Mouse (Mus musculus) limb, embryonic 11.5 days (tissue): ENCODE measurements around the gene Snupn. TPM values are rescaled to one million over a fixed set of nuclear protein-coding genes. Genes with fewer than 3 reads are reported as not detected.
A peak's percentile ranks its signal among the peaks of the same experiment; 100 is the strongest.

Experiments
- ATAC-seq: fragments of 200-750 bp; cut with Nextera tagmentation; 2 replicates; pipeline ENCODE4 v1.8.0; 2017; ENCODE audit warnings: low read depth; ENCODE audit not compliant: insufficient number of reproducible peaks, low FRiP score, low TSS enrichment
- DNase-seq: peaks from one replicate; pipeline ENCODE4 v3.0.0-alpha.2; 2015; ENCODE audit warnings: low spot score
- H3K27ac ChIP-seq: fragments of 300-500 bp; sonication (generic); replicated peaks from 2 replicates; pipeline ENCODE4 v1.5.1; 2014; ENCODE audit warnings: low read depth, mild to moderate bottlenecking, low read length
- H3K27me3 ChIP-seq: fragments of 300-500 bp; sonication (generic); 2 replicates; pipeline ENCODE4 v1.6.1; 2014; ENCODE audit warnings: mild to moderate bottlenecking, low read length, mixed read lengths; ENCODE audit not compliant: control insufficient read depth, insufficient read depth
- H3K36me3 ChIP-seq: fragments of 300-500 bp; sonication (generic); 2 replicates; pipeline ENCODE4 v1.6.1; 2014; ENCODE audit warnings: mild to moderate bottlenecking, low read length, moderate library complexity, mixed read lengths; ENCODE audit not compliant: control insufficient read depth, insufficient read depth
- H3K4me1 ChIP-seq: fragments of 300-500 bp; sonication (generic); 2 replicates; pipeline ENCODE4 v1.6.1; 2014; ENCODE audit warnings: low read length, mixed read lengths; ENCODE audit not compliant: control insufficient read depth, insufficient read depth
- H3K4me2 ChIP-seq: fragments of 300-500 bp; sonication (generic); 2 replicates; pipeline ENCODE4 v1.6.1; 2014; ENCODE audit warnings: low read depth, mild to moderate bottlenecking, moderate library complexity; ENCODE audit not compliant: severe bottlenecking
- H3K4me3 ChIP-seq: fragments of 300-500 bp; sonication (generic); 2 replicates; pipeline ENCODE4 v1.5.1; 2014; ENCODE audit warnings: low read depth, low read length
- H3K9ac ChIP-seq: fragments of 300-500 bp; sonication (generic); 2 replicates; pipeline ENCODE4 v1.6.1; 2014; ENCODE audit warnings: mild to moderate bottlenecking, low read length
- H3K9me3 ChIP-seq: fragments of 300-500 bp; sonication (generic); 2 replicates; pipeline ENCODE4 v1.6.1; 2016; ENCODE audit warnings: low read length; ENCODE audit not compliant: control insufficient read depth
- WGBS: fragments of 180-500 bp; shearing (Covaris S2); extraction: QIAGEN DNeasy Blood & Tissue Kit; methylation state at CpG from one replicate; pipeline ENCODE4 v1.1.7; 2014; 5-methylcytosine and 5-hydroxymethylcytosine counted together
- polyA plus RNA-seq: library from polyadenylated mRNA; unstranded; fragments of >200 nt; fragmentation: Nextera tagmentation; extraction: Ambion mirVana; gene quantifications from 2 replicates; pipeline ENCODE4 v1.2.1, GENCODE M21; 2014

Gene Snupn
- polyA plus RNA-seq, 1 experiment from 2014 or later, result 30.2 TPM

DNA sequence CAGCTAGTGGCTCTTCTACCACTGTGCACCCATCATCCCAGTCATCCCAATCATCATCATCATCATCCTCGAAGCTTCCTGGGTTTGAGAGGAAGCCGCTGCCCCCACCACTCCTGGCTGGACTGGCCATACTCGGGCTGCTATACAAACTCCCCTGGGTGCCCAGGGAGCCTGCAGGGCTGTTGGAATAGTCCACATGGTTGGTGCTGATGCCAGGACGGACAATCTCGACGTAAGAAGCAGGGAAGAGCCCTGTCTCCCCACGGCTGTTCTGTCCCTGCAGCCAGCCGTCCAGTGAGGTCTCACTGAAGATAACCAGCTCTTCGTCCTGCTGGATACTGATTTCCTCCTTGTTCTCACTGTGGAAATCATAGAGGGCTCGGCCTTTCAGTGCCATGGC is 24.3 kb upstream of the Snupn start:
- peaks cover 4% of the 10 kb centered on the region; the same call in 1 of the 2 replicates for H3K36me3 ChIP-seq
- H3K27me3 ChIP-seq, result no peaks in the 10 kb centered on the region
- ATAC-seq (no peak), DNase-seq (no peak)
- H3K9ac ChIP-seq, result peak overlapping the region; percentile 85; the same call in 1 of the 2 replicates
- no peaks in the 10 kb centered on the region for H3K9me3 ChIP-seq
- H3K4me1 ChIP-seq, result peaks cover 30% of the 10 kb centered on the region
- H3K27ac ChIP-seq, result no peak overlapping the region
- WGBS, result 87% methylated on average over 10 of the region's 10 CpGs
- H3K4me3 ChIP-seq, result peak overlapping the region; percentile 58
- peak overlapping the region; percentile 90 for H3K4me2 ChIP-seq

- Histone ChIP-seq H3K9ac (peak overlapping the region; percentile 85), H3K4me3 (peak overlapping the region; percentile 58), H3K27me3 (no peaks in the 10 kb centered on the region), H3K36me3 (peaks cover 2% of the 10 kb centered on the region; the same call in 1 of the 2 replicates), H3K4me2 (peak overlapping the region; percentile 90), H3K9me3 (no peaks in the 10 kb centered on the region), H3K27ac (peak overlapping the region; percentile 94), H3K4me1 (peaks cover 30% of the 10 kb centered on the region)
- under 1% methylated on average over 35 of the region's 35 CpGs for WGBS
- ATAC-seq, result peak; percentile 28; the same call in 1 of the 2 replicates
- DNase-seq, result peak; percentile 68
These were observed 23.3 kb upstream of the Snupn start for GRCm38 (mm10) chr9:56927191-56928012.

DNA sequence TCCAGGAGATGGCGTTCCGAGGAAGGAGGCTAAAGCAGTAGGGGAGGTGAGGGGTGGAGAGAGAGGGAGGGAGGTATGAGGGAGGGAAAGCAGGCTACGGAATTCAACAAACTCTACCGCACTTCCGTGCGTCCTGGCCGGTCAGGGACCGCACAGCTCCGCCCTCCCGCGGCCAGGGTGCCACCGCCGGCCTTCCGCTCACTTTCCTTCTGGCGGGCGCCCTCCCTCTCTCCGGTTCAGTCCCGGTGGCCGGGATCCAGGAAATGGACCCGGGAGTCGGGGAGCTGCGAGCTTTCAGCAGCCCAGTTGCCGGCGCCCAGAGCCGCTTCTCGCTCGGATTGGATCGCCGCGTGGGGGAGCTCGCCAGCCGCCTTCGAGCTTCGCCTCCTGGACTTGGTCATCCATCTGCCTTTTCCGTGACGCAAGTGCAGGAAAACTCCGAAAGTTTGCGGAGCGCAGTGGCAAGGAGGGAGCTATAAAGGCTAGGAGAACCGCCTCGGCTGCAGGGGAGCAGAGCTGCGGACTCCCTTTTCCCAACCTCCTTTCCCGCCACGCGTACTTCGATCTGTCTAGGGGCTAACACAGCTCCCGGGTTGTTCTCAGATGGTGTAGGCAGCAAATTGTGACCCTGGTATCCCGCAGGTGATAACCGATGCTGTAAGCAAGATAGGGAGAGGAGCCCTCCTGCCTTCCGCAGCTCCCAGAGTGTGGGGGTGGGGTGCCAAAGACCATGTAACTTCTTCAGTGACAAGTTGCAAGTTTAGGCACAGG is 22.5 kb upstream of the Snupn start, which contains the start of gene Snx33:
Gene Snx33 (minus strand): TSS at position 331 of the 771 bp plus-strand sequence.
- Histone ChIP-seq H3K9me3 (no peaks in the 10 kb centered on the region), H3K9ac (peak within 1 kb of the TSS; percentile 85), H3K4me3 (peak within 1 kb of the TSS; percentile 58), H3K4me1 (peaks cover 30% of the 10 kb centered on the region), H3K36me3 (peaks cover 2% of the 10 kb centered on the region; the same call in 1 of the 2 replicates), H3K27me3 (no peaks in the 10 kb centered on the region), H3K4me2 (peak within 1 kb of the TSS; percentile 90), H3K27ac (peak within 1 kb of the TSS; percentile 94)
- WGBS, result under 1% methylated on average over 47 of the region's 50 CpGs
- peak; percentile 88 for ATAC-seq
- peak; percentile 96 for DNase-seq

- Histone ChIP-seq H3K9me3 (no peaks in the 10 kb centered on the region), H3K4me1 (peaks cover 22% of the 10 kb centered on the region), H3K36me3 (0 out of 2 replicates have a peak, but pooled peaks cover 2% of the 10 kb centered on the region), H3K27me3 (no peaks in the 10 kb centered on the region), H3K9ac (no peak overlapping the region), H3K4me2 (no peak overlapping the region), H3K4me3 (no peak overlapping the region), H3K27ac (no peak overlapping the region)
- no peak for ATAC-seq
- WGBS, result 49% methylated on average over 4 of the region's 4 CpGs
- no peak for DNase-seq
These were observed 21.2 kb upstream of the Snupn start for GRCm38 (mm10) chr9:56929496-56929895.

- DNase-seq, result no peak
- Histone ChIP-seq H3K27me3 (no peaks in the 10 kb centered on the region), H3K9me3 (no peaks in the 10 kb centered on the region), H3K4me2 (no peak overlapping the region), H3K4me1 (peaks cover 12% of the 10 kb centered on the region), H3K9ac (no peak overlapping the region), H3K36me3 (0 out of 2 replicates have a peak, but pooled peaks cover 2% of the 10 kb centered on the region), H3K27ac (no peak overlapping the region), H3K4me3 (no peak overlapping the region)
- WGBS, result 91% methylated on average over 1 of the region's 1 CpGs
- no peak for ATAC-seq
These were observed 20.1 kb upstream of the Snupn start for GRCm38 (mm10) chr9:56930556-56930955.

- DNase-seq, result no peak
- 25% methylated on average over 6 of the region's 6 CpGs for WGBS
- Histone ChIP-seq H3K27me3 (no peaks in the 10 kb centered on the region), H3K27ac (no peak overlapping the region), H3K36me3 (no peaks in the 10 kb centered on the region; the same call in 1 of the 2 replicates), H3K4me1 (no peaks in the 10 kb centered on the region; the same call in 1 of the 2 replicates), H3K4me2 (peak overlapping the region; percentile 40), H3K4me3 (peak overlapping the region; percentile 66), H3K9me3 (no peaks in the 10 kb centered on the region), H3K9ac (no peak overlapping the region)
- ATAC-seq, result 0 out of 2 replicates have a peak, but pooled peaks have one; percentile 14
These were observed 13.8 kb upstream of the Snupn start for GRCm38 (mm10) chr9:56936861-56937222.

GRCm38 (mm10) chr9:56937223-56938160 is 13.2 kb upstream of the Snupn start, which contains the start of gene Imp3:
Gene Imp3 (plus strand): TSS chr9:56937475.
- under 1% methylated on average over 73 of the region's 73 CpGs for WGBS
- H3K4me1 ChIP-seq, result no peaks in the 10 kb centered on the region; the same call in 1 of the 2 replicates
- H3K4me3 ChIP-seq, result peak within 1 kb of the TSS; percentile 66
- H3K36me3 ChIP-seq, result no peaks in the 10 kb centered on the region; the same call in 1 of the 2 replicates
- peak within 1 kb of the TSS; percentile 74 for H3K9ac ChIP-seq
- DNase-seq (peak; percentile 85), ATAC-seq (peak; percentile 90)
- H3K4me2 ChIP-seq, result peak within 1 kb of the TSS; percentile 82
- peak within 1 kb of the TSS; percentile 63 for H3K27ac ChIP-seq
- no peaks in the 10 kb centered on the region for H3K9me3 ChIP-seq
- no peaks in the 10 kb centered on the region for H3K27me3 ChIP-seq
